Mouse (Mus musculus) cerebellum, adult 2 months (tissue): ENCODE data around the gene Top2a. TPM values are rescaled to one million over a fixed set of nuclear protein-coding genes. Genes with fewer than 3 reads are reported as not detected.

Experiments
- DNase-seq, 2 experiments: peaks; one replicate each; pipeline ENCODE4 v3.0.0; 2021
- H3K27ac ChIP-seq: fragments of 200-500 bp; 2 replicates; pipeline ENCODE4 v1.5.1; 2012; ENCODE audit warnings: low read length, control low read depth, inconsistent platforms; ENCODE audit not compliant: insufficient read depth
- H3K27me3 ChIP-seq: fragments of 200-500 bp; 2 replicates; pipeline ENCODE4 v1.6.1; 2012; ENCODE audit warnings: inconsistent platforms, mild to moderate bottlenecking, low read length, moderate library complexity; ENCODE audit not compliant: control insufficient read depth, insufficient read depth
- H3K4me1 ChIP-seq: fragments of 200-500 bp; 2 replicates; pipeline ENCODE4 v1.6.1; 2011; ENCODE audit warnings: low read length; ENCODE audit not compliant: control insufficient read depth, insufficient read depth
- H3K4me3 ChIP-seq: fragments of 200-500 bp; replicated peaks from 2 replicates; pipeline ENCODE3; 2011; ENCODE audit warnings: mild to moderate bottlenecking, low read depth, low read length, control low read depth; ENCODE audit not compliant: insufficient read depth
- CTCF ChIP-seq: fragments of 200-500 bp; IDR thresholded peaks from 2 replicates; pipeline ENCODE4 v1.5.1; 2011; ENCODE audit warnings: low read depth, mild to moderate bottlenecking, control low read depth, low read length, moderate library complexity, borderline replicate concordance; ENCODE audit not compliant: insufficient read depth
- POLR2A ChIP-seq: fragments of 200-500 bp; IDR thresholded peaks from 2 replicates; pipeline ENCODE4 v1.6.1; 2011; ENCODE audit warnings: low read length, control low read depth, borderline replicate concordance; ENCODE audit not compliant: insufficient read depth
- WGBS: fragments of 180-500 bp; shearing (Covaris S2); methylation state at CpG from one replicate; pipeline ENCODE4 v1.1.7; 2018; 5-methylcytosine and 5-hydroxymethylcytosine counted together
- polyA plus RNA-seq: library from polyadenylated mRNA; depleted of rRNA; stranded (reverse); fragments of >200 nt; gene quantifications from 2 replicates; pipeline ENCODE4 v1.2.3, GENCODE M21; 2012

Gene Top2a
- polyA plus RNA-seq, 1 experiment, result 0.25 TPM

DNA sequence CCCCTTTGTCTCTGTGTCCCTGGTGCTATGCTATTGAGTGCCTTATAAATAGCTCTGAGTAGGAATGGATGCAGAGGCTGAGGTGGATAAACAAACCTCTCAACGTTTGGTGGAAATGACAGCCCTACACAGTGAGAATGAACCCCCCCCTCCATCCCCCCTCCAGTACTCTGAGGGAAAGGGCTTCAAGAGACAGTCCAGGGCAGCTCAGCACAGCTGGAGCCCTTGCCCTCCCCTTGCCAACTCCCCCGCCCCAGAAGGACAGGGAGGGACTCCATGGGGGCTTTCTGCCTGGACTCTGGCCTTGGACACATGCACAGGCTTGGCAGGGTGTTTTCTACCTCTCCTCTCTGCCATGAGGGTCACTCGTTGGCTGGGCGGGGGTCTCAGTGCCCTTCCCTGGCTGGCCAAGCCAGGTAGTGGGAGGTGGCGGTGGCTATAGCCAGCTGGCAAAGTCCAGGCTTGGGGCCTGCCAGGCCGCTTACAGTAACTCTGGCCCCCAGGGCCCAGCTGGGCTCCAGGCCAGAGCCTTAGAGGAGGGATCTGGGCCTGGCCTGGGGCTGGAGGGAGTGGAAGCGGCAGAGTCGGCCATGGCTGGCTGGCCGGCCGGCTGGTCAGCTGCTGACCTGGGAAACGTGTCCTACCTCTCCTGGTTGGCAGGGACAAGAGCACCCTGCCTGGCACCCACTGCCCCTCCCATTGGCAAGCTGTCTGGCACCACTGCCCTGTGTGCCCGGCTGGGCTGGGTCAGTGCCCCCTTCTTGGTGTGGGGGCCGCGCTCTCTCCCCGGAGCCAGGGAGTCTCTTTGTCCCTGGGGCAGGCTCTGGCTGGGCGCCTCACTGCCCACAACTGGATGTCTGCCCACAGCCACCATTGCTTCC, 72.7 kb downstream of the Top2a start:
- TF ChIP-seq CTCF, result no peak
- no peak for TF ChIP-seq POLR2A
- Histone ChIP-seq H3K27me3 (no peaks in the 10 kb centered on the region), H3K27ac (0 out of 2 replicates have a peak overlapping the region, but pooled peaks have one; percentile 2), H3K4me1 (peaks cover 56% of the 10 kb centered on the region), H3K4me3 (no peak overlapping the region)
- WGBS, result 6% methylated on average over 16 of the region's 16 CpGs
- peak; percentile 84 to 89 for DNase-seq

DNA sequence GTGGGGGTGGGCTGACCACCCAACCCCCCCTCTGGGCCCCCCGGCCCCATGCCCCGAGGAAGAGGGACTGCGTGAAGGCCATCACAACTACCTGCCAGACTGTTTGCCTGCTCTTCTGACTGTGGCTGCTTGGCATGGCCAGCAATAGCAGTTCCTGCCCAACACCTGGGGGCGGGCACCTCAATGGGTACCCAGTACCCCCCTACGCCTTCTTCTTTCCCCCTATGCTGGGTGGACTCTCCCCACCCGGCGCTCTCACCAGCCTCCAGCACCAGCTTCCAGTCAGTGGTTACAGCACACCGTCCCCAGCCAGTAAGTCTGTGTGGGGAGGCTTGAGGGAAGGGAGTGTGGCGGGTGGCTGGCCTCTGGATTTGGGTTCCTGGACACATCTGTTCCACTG, 73.5 kb downstream of the Top2a start:
- DNase-seq, result no peak
- Histone ChIP-seq H3K4me3 (no peak overlapping the region), H3K27me3 (no peaks in the 10 kb centered on the region), H3K27ac (no peak overlapping the region), H3K4me1 (peaks cover 52% of the 10 kb centered on the region)
- 57% methylated on average over 9 of the region's 9 CpGs for WGBS
- TF ChIP-seq POLR2A, result no peak
- TF ChIP-seq CTCF, result no peak

DNA sequence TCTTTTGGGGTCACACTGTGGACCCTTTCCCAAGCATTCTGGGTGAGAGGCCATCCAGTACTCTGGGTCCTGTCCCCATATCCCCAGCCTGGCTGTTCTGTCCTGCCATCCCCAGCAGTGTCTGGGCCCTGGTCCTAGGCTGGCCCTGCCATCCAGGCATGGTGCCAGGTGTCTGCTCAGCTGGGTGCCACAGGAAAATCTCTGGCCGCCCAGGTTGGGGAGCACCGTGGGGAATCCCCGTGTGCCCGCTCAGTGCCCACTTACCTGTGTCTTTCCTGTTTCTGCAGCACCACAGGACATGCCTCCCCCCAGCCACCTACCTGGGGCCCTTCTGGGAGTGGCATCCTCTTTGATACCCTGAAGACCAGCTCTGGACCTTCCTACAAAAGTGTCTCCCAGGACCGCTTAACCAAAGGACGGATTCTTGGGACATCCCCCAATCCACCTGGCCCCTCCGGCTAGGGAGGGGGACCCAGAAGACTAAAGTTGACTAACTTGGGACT, 74.0 kb downstream of the Top2a start:
- no peak for TF ChIP-seq CTCF

DNA sequence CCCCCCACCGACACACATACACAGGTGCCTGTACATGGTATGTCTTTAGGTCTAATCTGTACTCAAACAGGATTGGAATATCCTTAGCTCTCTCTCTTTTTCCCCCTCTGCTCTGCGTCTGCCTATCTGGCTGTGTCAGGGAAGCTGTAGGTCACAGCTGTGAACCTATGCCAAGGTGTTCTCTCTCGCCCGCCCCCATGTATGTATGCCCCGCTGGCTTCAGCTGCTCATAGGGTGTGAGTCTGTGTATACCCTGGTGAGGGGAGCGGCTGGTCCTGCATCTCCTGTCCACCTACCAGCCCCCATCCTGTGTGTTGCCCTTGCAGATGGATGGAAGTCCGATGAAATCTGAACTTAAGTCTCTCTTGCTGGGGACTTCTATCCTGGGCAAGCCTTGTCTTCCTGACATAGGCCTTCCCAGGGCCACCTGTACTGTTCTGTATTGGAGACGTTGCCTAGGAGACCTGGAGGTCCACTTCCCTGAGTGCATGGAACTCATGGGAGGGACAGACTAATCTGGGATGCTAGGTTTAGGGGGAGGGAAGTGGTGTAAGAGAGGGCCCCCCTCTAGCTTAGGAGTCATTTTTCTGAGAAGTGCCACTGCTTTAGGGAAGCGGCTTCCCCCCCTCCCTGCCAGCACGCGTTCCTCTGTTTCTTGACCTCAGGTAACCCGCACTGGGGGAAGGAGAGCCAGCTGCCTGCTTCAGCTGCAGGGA, 74.6 kb downstream of the Top2a start:
- no peak overlapping the region for H3K27ac ChIP-seq
- no peak overlapping the region for H3K4me3 ChIP-seq
- TF ChIP-seq POLR2A, result no peak
- no peak for TF ChIP-seq CTCF
- no peaks in the 10 kb centered on the region for H3K27me3 ChIP-seq
- 66% methylated on average over 12 of the region's 12 CpGs for WGBS
- peaks cover 42% of the 10 kb centered on the region for H3K4me1 ChIP-seq
- DNase-seq, result peak in 1 of 2 experiments; percentile 36

More for the DNA sequence above, 74.0 kb downstream of the Top2a start:
- H3K27me3 ChIP-seq, result no peaks in the 10 kb centered on the region
- peaks cover 48% of the 10 kb centered on the region for H3K4me1 ChIP-seq
- peak; percentile 71 to 74 for DNase-seq
- H3K4me3 ChIP-seq, result no peak overlapping the region
- 29% methylated on average over 7 of the region's 7 CpGs for WGBS
- H3K27ac ChIP-seq, result no peak overlapping the region

DNA sequence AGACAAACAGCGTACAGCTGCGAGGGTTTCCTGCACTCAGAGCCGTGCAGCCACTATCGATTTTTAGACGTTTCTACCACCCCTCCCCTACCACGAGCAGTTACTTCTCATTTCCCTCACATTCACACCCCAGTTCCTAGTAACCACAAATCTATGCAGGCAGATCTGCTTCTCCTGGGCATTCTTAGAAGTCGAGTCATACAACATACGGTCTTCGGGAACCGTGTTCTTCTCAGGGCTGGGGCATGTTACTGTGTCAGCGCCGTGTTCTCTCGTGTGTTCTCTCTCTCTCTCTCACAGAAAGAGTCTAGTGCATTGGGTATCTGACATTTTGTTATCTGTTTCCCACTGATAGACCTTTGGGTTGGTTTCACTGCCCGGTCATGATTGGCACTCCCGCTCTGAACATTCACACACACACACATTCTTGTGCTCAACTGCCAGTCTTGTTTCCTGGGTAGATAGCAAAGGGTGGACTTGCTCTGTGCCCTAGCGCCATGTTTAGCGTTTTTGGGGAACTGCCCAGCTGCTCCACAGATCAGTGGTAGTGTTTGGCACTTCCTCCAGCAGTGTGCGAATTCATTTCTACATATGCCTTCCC, 75.9 kb downstream of the Top2a start:
- Histone ChIP-seq H3K4me1 (peaks cover 42% of the 10 kb centered on the region), H3K27me3 (no peaks in the 10 kb centered on the region), H3K27ac (no peak overlapping the region), H3K4me3 (no peak overlapping the region)
- WGBS, result 88% methylated on average over 18 of the region's 18 CpGs
- no peak for DNase-seq
- TF ChIP-seq POLR2A (no peak), CTCF (no peak)

DNA sequence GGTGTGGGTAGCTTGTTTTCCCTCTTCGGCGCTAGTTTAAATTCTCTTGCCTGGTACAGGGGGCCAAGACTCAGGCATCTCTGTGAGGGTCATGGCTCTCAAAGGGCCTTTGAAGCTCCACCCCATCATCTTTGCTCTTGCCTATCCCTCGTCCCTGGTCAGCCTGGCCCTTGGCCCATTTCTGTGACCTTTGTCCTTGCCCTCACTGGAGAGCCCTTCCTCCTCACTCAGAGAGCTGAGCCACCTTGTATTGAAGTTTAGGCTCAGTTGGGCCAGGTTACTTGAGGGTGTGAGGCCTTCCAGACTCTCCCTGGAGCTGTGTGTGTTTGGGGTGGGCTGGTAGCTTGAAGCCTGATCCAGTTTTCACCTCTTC, 78.4 kb downstream of the Top2a start:
- no peak overlapping the region for H3K27ac ChIP-seq
- WGBS, result 65% methylated on average over 3 of the region's 3 CpGs
- peaks cover 47% of the 10 kb centered on the region for H3K4me1 ChIP-seq
- no peak overlapping the region for H3K4me3 ChIP-seq
- DNase-seq, result no peak
- H3K27me3 ChIP-seq, result no peaks in the 10 kb centered on the region
- TF ChIP-seq POLR2A, result no peak
- no peak for TF ChIP-seq CTCF

DNA sequence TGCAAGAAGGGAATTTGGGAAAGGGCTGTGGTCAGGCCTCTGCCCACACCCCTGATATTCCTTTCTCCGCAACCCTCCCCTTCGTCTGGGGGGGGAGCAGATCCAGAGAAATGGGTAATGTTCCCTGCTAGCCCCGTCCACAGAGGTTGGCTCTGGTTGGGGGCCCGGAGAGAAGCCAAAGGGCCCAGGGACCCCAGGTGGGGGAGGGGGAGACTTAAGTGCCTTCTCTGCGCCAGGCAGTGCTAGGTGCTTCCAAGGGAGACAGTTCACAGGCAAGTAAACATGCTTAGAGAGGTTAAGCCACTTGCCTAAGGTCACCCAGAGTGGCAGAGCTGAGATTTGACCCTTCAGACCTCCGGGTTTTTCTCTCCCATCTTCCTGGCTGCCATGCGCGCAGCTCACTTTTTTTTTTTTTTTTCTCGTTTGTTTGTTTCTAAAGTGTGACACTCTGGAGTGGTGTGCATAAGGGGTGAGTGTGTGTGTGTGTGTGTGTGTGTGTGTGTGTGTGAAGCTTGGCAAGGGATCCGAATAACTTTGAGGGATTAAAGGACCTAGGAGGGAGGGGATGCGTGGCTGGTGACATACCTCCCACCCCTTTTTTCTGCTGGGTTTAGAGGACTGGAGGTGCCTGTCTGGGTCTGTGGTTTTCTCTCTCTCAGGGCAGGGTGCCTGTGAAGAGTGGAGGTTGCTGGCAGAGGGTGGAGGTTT, 78.9 kb downstream of the Top2a start:
- H3K27me3 ChIP-seq, result no peaks in the 10 kb centered on the region
- H3K4me3 ChIP-seq, result no peak overlapping the region
- peaks cover 49% of the 10 kb centered on the region for H3K4me1 ChIP-seq
- no peak for DNase-seq
- no peak overlapping the region for H3K27ac ChIP-seq
- TF ChIP-seq CTCF (no peak), POLR2A (no peak)
- 65% methylated on average over 11 of the region's 11 CpGs for WGBS
